Mouse (Mus musculus): ENCODE measurements around the gene Smc1b.

DNA sequence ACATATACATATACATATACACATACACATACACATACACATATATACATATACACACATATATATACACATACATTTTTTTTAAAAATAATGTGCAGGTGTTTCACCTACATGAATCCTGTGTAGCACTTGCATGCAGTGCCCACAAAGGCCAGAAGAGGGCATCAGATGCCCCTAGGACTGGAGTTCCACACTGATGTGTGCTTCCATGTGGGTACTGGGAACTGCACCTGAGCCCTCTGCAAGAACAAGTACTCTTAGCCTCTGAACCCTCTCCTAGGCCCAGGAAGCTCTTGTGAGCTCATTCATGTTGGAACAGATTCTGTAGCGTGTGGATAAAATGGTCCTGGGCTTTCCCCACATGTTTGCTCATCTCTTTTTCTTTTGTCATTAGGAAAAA lies 12.0 kb upstream of the Smc1b start:
- TF ChIP-seq CTCF (IDR thresholded peaks at IDR 0.05; ENCODE audit: control insufficient read depth, insufficient read depth, insufficient read length) (no peak), MYOG (IDR thresholded peaks at IDR 0.05; ENCODE audit: control insufficient read depth, extremely low read depth, insufficient read length) (no peak), USF1 (IDR thresholded peaks at IDR 0.05; ENCODE audit: low read depth) (no peak), CEBPB (IDR thresholded peaks at IDR 0.05; ENCODE audit: low read depth) (no peak)

All from C2C12 (cell line).